In the genomic region with DNA sequence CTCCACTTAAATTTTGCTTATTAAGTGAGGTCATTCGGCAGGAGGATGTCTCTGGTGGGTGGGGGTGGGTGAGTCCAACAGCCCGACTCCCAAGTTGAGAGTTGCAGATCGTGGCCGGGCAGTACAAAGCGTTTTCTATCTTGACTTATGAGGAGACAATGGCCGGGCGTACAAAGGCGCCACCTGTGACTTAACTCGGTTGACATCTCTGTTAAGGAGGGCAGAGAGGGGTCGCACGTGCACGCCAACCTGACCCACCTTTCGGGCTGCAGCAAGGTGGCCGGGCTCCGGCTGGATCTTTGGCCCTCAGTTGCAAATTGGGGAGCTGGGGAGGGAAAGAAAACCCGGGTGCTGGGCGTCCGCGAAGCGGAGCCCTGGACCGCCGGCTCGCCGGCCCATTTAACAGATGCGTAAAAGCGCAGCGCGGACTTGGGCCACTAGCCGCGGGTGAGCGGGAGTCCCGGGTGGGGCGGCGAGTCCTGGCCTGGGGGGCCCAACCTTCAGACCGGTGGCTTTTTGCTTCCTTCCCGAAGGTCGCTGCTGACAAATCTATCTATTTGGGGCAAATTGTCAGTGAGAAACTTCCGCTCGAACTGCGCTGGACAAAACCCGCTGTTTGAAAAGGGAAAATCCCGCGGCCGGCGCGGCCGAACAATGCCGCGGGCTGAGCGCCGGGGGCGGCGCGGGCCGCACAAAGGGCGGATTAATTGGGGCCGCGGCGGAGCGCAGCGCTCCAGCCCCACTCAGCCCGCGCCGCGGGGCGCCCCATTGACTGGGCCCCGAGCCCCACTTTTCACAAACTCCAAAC, we compare ENCODE assay signal across 9 mouse cellular contexts. TPM values are rescaled to one million over a fixed set of nuclear protein-coding genes. Genes with fewer than 3 reads are reported as not detected.
DNase-seq lines count a peak whose midpoint lies in the region; ATAC-seq lines count a peak whose summit lies in the region.
"Had no signal": no experiment of that assay in that cellular context is flagged by ENCODE, and none has a peak within 500 bp of the region (broad histone marks: within the 10 kb centered on the region; RNA-seq: fewer than 3 reads in every experiment).

No protein-coding gene starts in this region.

- H3K27ac ChIP-seq in heart, embryonic 14.5 days (replicated peaks in 1 of 2; ENCODE audit: control insufficient read depth in 1 of 2, insufficient read depth in 1 of 2, low read depth in 2 of 2, low read length in 2 of 2): no peak overlapping the region
- H3K27ac ChIP-seq in hindbrain, embryonic 12.5 days: no peak overlapping the region
- no peak overlapping the region for H3K27ac ChIP-seq in midbrain, embryonic 13.5 days

- H3K36me3 ChIP-seq in heart, embryonic 14.5 days (ENCODE audit: control insufficient read depth, insufficient read depth, low read length): no peaks in the 10 kb centered on the region
- no peaks in the 10 kb centered on the region for H3K36me3 ChIP-seq in hindbrain, embryonic 12.5 days
- H3K36me3 ChIP-seq in midbrain, embryonic 13.5 days: no peaks in the 10 kb centered on the region

- H3K4me1 ChIP-seq in heart, embryonic 14.5 days (ENCODE audit: control insufficient read depth in 2 of 2, insufficient read depth in 2 of 2, low read length in 2 of 2): peaks cover 2 to 11% of the 10 kb centered on the region in 2 experiments; a peak in 3 of 4 replicates
- H3K4me1 ChIP-seq in hindbrain, embryonic 12.5 days: peaks cover 11% of the 10 kb centered on the region
- H3K4me1 ChIP-seq in midbrain, embryonic 13.5 days (replicated peaks): peaks cover 32% of the 10 kb centered on the region

- H3K9ac ChIP-seq in heart, embryonic 14.5 days (ENCODE audit: low read length): no peak overlapping the region
- no peak overlapping the region for H3K9ac ChIP-seq in hindbrain, embryonic 12.5 days
- peak overlapping the region; percentile 42 for H3K9ac ChIP-seq in midbrain, embryonic 13.5 days (replicated peaks)

- H3K27me3 ChIP-seq in heart, embryonic 14.5 days (ENCODE audit: control insufficient read depth, insufficient read depth, low read length): peaks cover 97% of the 10 kb centered on the region
- peaks cover 96% of the 10 kb centered on the region for H3K27me3 ChIP-seq in hindbrain, embryonic 12.5 days
- H3K27me3 ChIP-seq in midbrain, embryonic 13.5 days: peaks cover 97% of the 10 kb centered on the region

- no peak for DNase-seq in heart, adult 9 months (ENCODE audit: low spot score in 2 of 2)
- DNase-seq in R1 (ENCODE audit: low read depth, low spot score): peak; percentile 56
- DNase-seq in urinary bladder, postnatal 4 days (ENCODE audit: low spot score in 2 of 2): no peak
- DNase-seq in natural killer cell, adult 2 months (ENCODE audit: low spot score in 2 of 2): no peak
- no peak for DNase-seq in spleen, postnatal 10 days (ENCODE audit: low spot score in 2 of 2)
- DNase-seq: cerebellum, postnatal 10 days had no signal

- peak overlapping the region; percentile 64 for H3K4me2 ChIP-seq in heart, embryonic 14.5 days (ENCODE audit: low read length)
- H3K4me2 ChIP-seq in hindbrain, embryonic 12.5 days (replicated peaks): peak overlapping the region; percentile 46
- peak overlapping the region; percentile 57 for H3K4me2 ChIP-seq in midbrain, embryonic 13.5 days (replicated peaks)

- WGBS in heart, embryonic 14.5 days: under 1% methylated on average over 67 of the region's 67 CpGs
- WGBS in hindbrain, embryonic 12.5 days: under 1% methylated on average over 67 of the region's 67 CpGs
- under 1% methylated on average over 67 of the region's 67 CpGs for WGBS in midbrain, embryonic 13.5 days

- peak overlapping the region; percentile 14 to 38 for H3K4me3 ChIP-seq in heart, embryonic 14.5 days (ENCODE audit: control insufficient read depth in 1 of 2, insufficient read depth in 1 of 2, low read depth in 1 of 2, low read length in 2 of 2)
- peak overlapping the region; percentile 21; the same call in 1 of the 2 replicates for H3K4me3 ChIP-seq in hindbrain, embryonic 12.5 days
- H3K4me3 ChIP-seq in midbrain, embryonic 13.5 days (replicated peaks): peak overlapping the region; percentile 33

- no peak for ATAC-seq in heart, embryonic 14.5 days (ENCODE audit: insufficient number of reproducible peaks, insufficient read depth, low FRiP score, low read depth)
- peak; percentile 67 for ATAC-seq in hindbrain, embryonic 12.5 days (ENCODE audit: low FRiP score)
- peak; percentile 68 for ATAC-seq in midbrain, embryonic 13.5 days

- 0 out of 2 replicates have a peak, but pooled peaks cover 1% of the 10 kb centered on the region for H3K9me3 ChIP-seq in heart, embryonic 14.5 days (ENCODE audit: control insufficient read depth, low read length)
- 0 out of 2 replicates have a peak, but pooled peaks cover 7% of the 10 kb centered on the region for H3K9me3 ChIP-seq in hindbrain, embryonic 12.5 days (replicated peaks)
- 0 out of 2 replicates have a peak, but pooled peaks cover 2% of the 10 kb centered on the region for H3K9me3 ChIP-seq in midbrain, embryonic 13.5 days

RNA-seq across cellular contexts. Expression of a gene that starts 7.8 kb away (rescaled TPM):
- 22.3 and 22.7 TPM in 2 replicates for polyA plus RNA-seq in heart, embryonic 14.5 days (2014; fragmentation: Nextera tagmentation; extraction: Ambion mirVana)
- polyA plus RNA-seq in hindbrain, embryonic 12.5 days (2016; fragmentation: Nextera tagmentation; extraction: Ambion mirVana): 24.9 TPM in 2 replicates
- 35.6 and 37.4 TPM in 2 replicates for polyA plus RNA-seq in midbrain, embryonic 13.5 days (2015; fragmentation: Nextera tagmentation; extraction: Ambion mirVana)

RNA-seq across cellular contexts. Expression of a gene that starts 8.0 kb away (rescaled TPM):
- not detected in 2 replicates for polyA plus RNA-seq in heart, embryonic 14.5 days (2014; fragmentation: Nextera tagmentation; extraction: Ambion mirVana)
- polyA plus RNA-seq in hindbrain, embryonic 12.5 days (2016; fragmentation: Nextera tagmentation; extraction: Ambion mirVana): 1.1 and 2.1 TPM in 2 replicates
- polyA plus RNA-seq in midbrain, embryonic 13.5 days (2015; fragmentation: Nextera tagmentation; extraction: Ambion mirVana): 14.8 and 16.9 TPM in 2 replicates
